Mouse (Mus musculus) natural killer cell, adult 2 months (primary cell): ENCODE results near the gene Agfg1.
"Not testable (repeated sequence)": the region's sequence is repeated elsewhere in the genome, so short reads cannot be mapped to it uniquely, and the experiment has no call there.

Source experiments
- DNase-seq, 2 experiments: peaks; one replicate each; pipeline ENCODE4 v3.0.0; 2022; ENCODE audit warnings: low spot score in 2 of 2

The Agfg1 gene

DNA sequence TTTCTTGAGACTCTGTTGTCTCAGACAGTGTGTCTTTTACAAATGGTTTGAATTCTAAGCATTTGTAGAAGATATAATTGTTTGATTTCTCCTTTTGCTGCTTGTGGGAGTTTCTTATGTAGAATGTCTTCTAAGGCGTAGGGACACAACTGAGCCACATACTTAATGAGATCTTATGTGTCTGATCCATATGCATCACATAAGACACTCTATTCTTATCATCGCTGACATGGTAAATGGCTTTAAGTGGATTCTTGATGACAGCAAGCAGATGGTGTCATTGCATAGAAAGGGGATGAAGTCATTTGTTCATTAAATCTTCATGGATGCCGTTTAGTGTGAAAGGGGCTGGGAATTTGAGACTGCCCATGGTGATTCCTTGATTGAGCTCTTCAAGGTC is 66.6 kb downstream of the Agfg1 start:
- no peak for DNase-seq

DNA sequence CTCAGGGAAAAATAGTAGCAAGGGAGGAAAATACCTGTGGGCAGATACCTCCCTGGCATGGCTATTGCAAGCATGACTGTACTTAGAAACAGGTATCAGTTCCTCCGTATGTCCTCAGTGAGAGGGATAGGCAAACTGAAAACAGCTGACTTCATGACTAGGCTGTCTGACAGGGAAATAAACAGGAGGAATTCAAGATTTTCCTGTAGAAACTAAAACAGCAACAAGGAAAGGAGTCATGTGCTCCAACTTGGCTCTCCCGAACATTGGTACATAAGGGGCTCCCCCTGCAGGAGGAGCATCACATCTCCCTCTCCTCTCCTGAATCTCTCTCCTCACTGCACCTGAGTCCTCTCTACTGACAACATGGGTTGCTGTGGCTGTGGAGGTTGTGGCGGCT is 73.7 kb downstream of the Agfg1 start, which contains the start of gene A030005L19Rik:
TSS of gene A030005L19Rik (plus strand) at position 301 of the 400 bp plus-strand sequence.
- no peak for DNase-seq

DNA sequence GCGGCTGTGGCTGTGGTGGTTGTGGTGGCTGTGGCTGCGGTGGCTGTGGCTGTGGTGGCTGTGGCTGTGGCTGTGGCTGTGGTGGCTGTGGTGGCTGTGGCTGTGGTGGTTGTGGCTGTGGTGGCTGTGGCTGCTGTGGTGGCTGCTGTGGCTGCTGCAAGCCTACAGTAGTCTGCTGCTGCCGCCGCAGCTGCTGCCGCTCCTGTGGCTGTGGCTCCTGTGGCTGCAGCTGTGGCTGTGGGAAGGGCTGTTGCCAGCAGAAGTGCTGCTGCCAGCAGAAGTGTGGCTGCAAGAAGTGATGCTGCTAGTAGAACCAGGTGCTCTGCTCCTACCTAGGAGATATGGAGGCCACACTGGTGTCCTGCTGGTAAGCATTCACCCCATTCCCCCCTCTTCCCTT is 74.2 kb downstream of the Agfg1 start:
- DNase-seq: not testable (repeated sequence)

DNA sequence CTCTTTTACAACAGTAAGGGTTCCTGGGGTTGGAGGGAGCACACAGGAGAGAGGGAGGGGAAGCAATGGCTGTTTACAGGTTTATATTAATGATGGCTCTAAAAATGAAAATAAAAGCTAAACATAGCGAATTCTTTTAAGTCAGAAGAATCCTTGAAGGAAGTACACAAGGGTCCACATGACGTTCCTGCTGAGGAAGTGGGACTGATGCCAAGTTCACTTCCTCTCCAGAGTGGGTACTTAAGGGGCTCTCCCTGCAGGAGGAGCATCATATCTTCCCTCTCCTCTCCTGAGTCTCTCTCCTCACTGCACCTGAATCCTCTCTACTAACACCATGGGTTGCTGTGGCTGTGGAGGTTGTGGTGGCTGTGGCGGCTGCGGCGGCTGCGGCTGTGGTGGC is 85.4 kb downstream of the Agfg1 start, which contains the start of gene A030014E15Rik:
TSS of gene A030014E15Rik (plus strand) at position 268 of the 400 bp plus-strand sequence.
- DNase-seq: no peak

DNA sequence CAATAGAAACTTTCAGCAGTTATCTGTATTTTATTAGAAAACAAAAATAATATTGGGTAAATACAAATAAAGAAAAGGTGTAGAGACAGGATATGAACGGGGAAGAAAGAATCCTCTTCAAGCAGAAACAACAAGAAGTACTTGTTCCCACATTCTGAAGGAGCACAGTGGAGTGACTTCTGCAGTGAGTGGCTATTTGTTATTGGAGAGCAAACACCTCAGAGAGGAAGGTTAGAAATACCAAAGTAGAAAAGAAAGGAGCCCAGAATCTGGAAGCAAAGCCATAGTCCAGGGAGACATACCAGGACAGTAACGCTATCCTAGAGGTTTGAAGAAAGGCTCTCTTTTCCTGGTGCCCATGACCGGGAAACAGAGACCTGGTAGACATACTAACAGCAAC is 91.3 kb downstream of the Agfg1 start:
- DNase-seq: not testable (repeated sequence)

DNA sequence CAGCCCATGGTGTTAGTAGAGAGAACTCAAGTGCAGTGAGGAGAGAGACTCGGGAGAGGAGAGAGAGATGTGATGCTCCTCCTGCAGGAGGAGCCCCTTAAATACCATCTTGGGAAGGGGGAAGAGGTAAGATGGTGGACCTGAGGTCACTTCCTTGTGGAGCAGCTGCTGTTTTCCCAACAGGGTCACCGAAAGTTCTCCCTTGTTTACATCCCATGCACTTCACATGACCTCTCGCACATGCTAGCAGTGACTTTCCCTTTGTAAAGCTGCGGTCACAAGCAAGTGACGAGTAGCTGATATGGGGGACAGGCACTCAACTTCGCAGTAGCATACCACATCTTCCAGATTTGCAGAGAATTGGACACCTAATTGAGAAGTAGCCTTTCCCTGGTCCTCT is 92.0 kb downstream of the Agfg1 start, which contains the start of gene Gm6217:
TSS of gene Gm6217 (minus strand) at position 74 of the 400 bp plus-strand sequence.
- DNase-seq: not testable (repeated sequence)

DNA sequence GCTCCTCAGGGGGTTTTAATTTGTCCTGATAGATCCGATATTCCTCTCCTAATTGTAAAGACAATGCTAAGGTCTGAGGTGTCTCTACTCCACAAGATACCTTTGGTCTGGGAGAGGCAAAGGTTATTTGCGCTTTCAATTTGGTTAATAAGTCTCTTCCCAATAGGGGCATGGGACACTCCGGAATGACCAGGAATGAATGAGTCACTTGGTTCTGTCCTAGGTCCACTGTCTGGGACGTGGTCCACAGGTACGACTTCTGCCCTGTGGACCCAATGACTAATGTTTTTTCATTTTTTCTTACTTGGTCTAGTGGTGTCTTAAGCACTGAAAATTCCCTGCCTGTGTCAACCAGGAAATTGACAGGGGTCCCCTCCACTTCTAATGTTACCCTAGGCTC is 99.4 kb downstream of the Agfg1 start:
- no peak for DNase-seq

DNA sequence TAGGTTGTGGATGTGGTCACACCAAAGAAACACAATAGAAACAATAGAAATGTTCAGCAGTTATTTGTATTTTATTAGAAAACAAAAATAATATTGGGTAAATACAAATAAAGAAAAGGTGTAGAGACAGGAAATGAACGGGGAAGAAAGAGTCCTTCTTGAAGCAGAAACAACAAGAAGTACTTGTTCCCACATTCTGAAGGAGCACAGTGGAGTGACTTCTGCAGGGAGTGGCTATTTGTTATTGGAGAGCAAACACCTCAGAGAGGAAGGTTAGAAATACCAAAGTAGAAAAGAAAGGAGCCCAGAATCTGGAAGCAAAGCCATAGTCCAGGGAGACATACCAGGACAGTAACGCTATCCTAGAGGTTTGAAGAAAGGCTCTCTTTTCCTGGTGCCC is 103.2 kb downstream of the Agfg1 start:
- not testable (repeated sequence) for DNase-seq

DNA sequence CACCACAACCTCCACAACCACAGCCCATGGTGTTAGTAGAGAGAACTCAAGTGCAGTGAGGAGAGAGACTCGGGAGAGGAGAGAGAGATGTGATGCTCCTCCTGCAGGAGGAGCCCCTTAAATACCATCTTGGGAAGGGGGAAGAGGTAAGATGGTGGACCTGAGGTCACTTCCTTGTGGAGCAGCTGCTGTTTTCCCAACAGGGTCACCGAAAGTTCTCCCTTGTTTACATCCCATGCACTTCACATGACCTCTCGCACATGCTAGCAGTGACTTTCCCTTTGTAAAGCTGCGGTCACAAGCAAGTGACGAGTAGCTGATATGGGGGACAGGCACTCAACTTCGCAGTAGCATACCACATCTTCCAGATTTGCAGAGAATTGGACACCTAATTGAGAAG is 104.0 kb downstream of the Agfg1 start, which contains the start of gene A030003K21Rik:
TSS of gene A030003K21Rik (minus strand) at position 94 of the 400 bp plus-strand sequence.
- not testable (repeated sequence) for DNase-seq

DNA sequence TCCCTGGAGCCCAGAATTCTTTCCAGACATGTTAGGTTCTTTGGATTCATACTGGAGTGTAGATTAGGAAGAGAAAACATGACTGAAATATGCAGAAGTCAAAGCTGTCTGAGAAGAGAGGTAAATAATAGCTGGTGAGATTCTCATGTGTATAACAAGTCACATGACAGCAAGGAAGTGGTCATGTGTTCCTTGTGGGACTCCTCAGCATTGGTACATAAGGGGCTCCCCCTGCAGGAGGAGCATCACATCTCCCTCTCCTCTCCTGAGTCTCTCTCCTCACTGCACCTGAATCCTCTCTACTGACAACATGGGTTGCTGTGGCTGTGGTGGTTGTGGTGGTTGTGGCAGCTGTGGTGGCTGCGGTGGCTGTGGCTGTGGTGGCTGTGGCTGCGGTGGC is 106.7 kb downstream of the Agfg1 start:
- DNase-seq: not testable (repeated sequence)

DNA sequence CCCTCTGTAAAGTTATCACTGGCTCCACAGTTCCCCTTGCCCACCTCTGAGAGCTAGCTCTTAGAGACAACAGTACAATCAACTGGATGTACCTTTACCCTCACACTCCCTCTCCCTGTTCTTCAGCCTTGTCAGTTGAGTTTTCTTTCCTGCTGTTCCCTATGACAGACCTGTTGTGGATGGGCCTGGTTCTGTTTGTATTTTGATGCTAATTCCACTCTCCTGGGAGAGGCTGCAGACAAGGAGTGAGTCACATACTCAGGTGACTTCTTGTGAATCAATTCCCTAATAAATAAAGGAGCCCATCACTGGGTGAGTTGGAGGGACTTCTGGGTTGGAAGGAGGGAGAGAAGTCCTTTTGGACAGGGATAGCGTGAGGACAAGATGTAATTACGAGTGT is 109.3 kb downstream of the Agfg1 start:
- DNase-seq: no peak
